ENCODE assay signal across 16 mouse cellular contexts in genomic region chr17:13190836-13191583, GRCm38 (mm10). TPM values are rescaled to one million over a fixed set of nuclear protein-coding genes. Genes with fewer than 3 reads are reported as not detected.
"Had no signal": no experiment of that assay in that cellular context is flagged by ENCODE, and none has a peak within 500 bp of the region (broad histone marks: within the 10 kb centered on the region; RNA-seq: fewer than 3 reads in every experiment).

No protein-coding gene starts in this region.

RNA-seq across cellular contexts. Expression of gene Smok2a, which starts 30.0 kb away (rescaled TPM):
- total RNA-seq: layer of hippocampus, adult 18-20 months; layer of hippocampus, postnatal 14 days; left cerebral cortex, adult 8-10 months; left cerebral cortex, postnatal 14 days; left cerebral cortex, postnatal 4 days; midbrain, postnatal 0 days had no signal
- polyA plus RNA-seq: kidney, embryonic 15.5 days; limb, embryonic 12.5 days; limb, embryonic 15.5 days; liver, embryonic 12.5 days; liver, embryonic 15.5 days; midbrain, embryonic 10.5 days; midbrain, postnatal 0 days; neural tube, embryonic 11.5 days; neural tube, embryonic 14.5 days; stomach, embryonic 16.5 days; urinary bladder, adult 2 months had no signal

RNA-seq across cellular contexts. Expression of gene Smok2b, which starts 39.0 kb away (rescaled TPM):
- total RNA-seq: layer of hippocampus, adult 18-20 months; layer of hippocampus, postnatal 14 days; left cerebral cortex, adult 8-10 months; left cerebral cortex, postnatal 14 days; left cerebral cortex, postnatal 4 days; midbrain, postnatal 0 days had no signal
- polyA plus RNA-seq: kidney, embryonic 15.5 days; limb, embryonic 12.5 days; limb, embryonic 15.5 days; liver, embryonic 12.5 days; liver, embryonic 15.5 days; midbrain, embryonic 10.5 days; midbrain, postnatal 0 days; neural tube, embryonic 11.5 days; neural tube, embryonic 14.5 days; stomach, embryonic 16.5 days; urinary bladder, adult 2 months had no signal

RNA-seq across cellular contexts. Expression of gene Unc93a, which starts 59.4 kb away (rescaled TPM):
- total RNA-seq: layer of hippocampus, adult 18-20 months; left cerebral cortex, postnatal 14 days; midbrain, postnatal 0 days had no signal
- polyA plus RNA-seq: kidney, embryonic 15.5 days; limb, embryonic 12.5 days; liver, embryonic 12.5 days; liver, embryonic 15.5 days; midbrain, embryonic 10.5 days; neural tube, embryonic 11.5 days; neural tube, embryonic 14.5 days; stomach, embryonic 16.5 days; urinary bladder, adult 2 months had no signal
